Mouse (Mus musculus) frontal cortex, postnatal 36 days (tissue): ENCODE measurements at regions not wholly inside any gene's neighbourhood (a gene's known extent, or its start where the extent isn't known, plus 50 kb on each side); places are given as distances from the start of the nearest gene placed in this dataset.

Experiments
- DNase-seq, 2 experiments: peaks; one replicate each; pipeline ENCODE4 v3.0.0; 2022; ENCODE audit warnings: low spot score in 2 of 2

- DNase-seq, result no peak
Observed at GRCm38 (mm10) chr2:75061456-75062188, 236.0 kb downstream of the Mtx2 start.

DNA sequence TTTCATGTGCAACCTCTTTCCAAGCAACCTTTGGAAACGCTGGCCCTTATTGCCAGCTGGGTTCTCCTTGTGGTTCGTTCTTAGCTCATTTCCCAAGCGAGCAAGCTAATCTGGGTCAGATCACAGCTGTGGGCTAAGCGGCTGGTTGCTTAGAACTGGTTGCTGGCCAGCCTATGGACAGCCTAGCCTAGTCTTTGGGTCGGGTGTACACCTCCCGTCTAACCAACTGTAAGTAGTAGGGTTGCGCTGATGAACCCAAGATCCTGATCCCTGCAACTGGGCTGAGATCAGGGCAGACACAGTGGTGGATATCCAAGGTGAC, 236.5 kb downstream of the Mtx2 start:
- DNase-seq, result no peak

- no peak for DNase-seq
Observed at GRCm38 (mm10) chr2:75064406-75065115, 239.0 kb downstream of the Mtx2 start.

DNA sequence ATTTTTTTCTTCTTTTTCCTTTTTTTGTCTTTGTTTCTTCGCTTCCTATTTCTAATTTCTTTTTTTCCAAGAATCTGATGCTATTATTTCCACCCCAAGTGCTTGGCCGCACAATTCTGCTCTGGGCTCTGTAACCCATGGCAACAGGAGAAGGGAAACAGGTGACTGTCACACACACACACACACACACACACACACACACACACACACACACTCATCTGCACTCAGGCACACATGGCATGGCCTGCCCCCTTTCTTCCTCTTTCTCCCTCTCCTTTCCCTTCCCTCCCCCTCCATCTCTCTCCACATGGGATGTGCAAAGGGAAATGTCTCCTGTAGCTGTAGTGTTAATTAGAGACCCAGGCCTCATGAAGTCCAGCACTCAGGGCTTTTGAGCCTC, 239.7 kb downstream of the Mtx2 start:
- no peak for DNase-seq

- DNase-seq, result no peak
Observed at GRCm38 (mm10) chr2:75069321-75069720, 243.7 kb downstream of the Mtx2 start.

GRCm38 (mm10) chr2:75072021-75072420, 246.4 kb downstream of the Mtx2 start:
- no peak for DNase-seq

DNA sequence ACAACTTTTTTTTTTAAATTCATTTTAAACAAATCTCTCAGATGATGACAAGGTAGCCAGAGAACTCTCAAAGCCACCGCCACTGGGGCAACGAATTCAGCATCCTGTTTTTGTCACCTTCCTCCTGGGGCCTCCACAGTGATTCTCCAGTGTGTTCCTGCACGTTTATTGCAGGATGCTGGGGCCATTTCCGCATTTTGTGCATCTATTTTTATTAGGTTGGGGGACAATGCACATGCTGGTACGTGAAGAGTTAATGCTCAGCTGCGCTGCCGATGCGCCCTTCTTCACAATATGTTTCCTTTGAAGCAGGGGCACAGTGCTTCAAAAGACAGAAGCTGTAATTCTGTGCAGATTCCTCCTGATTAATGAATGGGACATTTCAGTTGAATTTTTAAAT, 246.9 kb downstream of the Mtx2 start:
- no peak for DNase-seq

- DNase-seq, result no peak
Observed at GRCm38 (mm10) chr2:75073178-75073577, 247.6 kb downstream of the Mtx2 start.

DNA sequence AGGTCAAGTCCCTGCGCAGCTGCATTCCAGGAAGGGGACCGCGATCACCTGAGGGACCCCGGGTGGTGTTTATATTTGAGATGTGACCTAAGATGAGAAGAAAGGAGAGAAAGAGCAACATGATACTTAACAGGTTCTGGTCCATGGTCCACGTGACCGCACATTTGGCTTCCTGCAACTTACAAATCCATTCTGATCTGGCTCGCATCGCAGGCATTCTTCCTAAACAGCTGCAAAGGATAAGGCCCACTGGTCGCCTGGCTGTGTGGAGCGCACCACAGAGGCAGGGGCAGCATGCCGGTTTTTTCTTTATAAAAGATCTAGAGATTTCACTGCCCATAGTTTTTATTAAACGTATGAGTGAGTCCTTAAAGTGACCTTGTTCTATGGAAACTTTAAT, 261.6 kb downstream of the Mtx2 start:
- DNase-seq, result no peak

DNA sequence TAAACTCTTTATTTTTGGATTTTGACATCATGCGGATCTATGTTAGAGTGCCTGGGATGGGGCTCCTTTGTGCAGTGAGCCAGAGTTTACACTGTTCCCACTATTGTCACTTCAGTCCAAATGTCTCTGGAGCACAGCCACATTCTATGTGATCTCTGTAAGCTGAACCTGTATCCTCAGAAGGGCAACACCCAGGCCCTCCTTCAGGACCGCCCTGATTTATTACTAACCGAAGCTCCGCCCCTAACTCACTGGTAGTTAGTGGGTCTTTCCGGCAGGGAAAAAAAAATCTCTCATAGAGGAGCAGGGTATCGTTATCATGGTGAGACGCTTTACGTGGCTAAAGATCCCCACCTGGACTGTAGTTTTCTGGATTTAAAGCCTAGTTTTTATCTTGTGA, 263.6 kb downstream of the Mtx2 start:
- DNase-seq, result no peak

DNA sequence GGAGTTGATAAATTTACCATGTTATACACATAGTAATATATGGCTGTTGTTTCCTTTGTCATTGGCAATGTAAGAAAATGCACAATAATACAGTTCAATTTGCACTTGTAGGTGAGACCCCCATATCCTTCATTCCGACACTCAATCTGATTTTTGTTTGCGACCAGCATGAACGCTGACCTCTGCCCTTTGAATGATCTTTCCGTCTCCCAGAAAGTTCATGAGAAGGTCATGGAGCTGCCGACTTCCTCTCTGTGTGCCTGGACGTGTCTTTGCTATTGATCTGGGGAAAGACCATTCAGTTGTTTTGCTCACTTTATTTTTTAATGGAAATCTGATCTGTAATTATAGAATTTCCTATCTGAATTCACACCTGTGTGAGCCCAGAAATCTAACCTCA, 264.0 kb downstream of the Mtx2 start:
- DNase-seq, result no peak

DNA sequence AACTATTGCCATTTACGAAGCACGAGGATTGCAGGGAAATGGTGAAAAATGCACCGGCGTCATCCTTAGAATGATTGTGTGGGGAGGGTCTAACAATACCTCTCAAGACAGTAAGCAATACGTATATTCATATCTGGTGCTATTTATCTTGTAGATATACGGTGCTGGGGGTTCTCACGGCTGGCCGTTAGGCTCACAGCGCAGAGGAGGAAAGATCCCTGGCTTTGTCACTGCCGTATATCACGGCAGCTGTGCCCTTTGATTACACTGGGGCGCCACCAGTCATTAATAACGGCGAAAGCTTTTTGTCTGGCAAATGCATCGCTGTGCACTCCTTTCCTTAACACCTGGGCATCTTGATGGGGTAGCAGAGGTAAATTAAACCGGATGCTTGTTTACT, 264.8 kb downstream of the Mtx2 start:
- no peak for DNase-seq

DNA sequence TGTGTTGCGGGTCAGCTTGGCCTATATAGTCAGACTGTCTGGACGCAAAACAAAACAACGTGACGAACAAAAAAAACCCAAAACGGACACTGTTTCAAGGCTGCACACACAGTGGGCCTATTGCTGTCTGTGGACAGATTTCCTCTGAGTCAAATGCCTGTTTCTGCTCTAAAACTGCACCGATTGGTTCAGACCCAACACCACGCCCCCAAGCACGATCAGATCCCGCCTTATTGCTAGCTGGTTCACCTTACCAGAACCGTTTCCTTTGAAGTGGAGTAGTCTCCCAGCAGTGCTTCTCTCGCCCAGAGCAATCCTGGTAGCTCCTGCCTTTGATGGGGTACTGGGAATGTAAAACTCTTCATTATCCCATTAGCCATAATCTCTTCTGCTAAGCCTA, 275.9 kb downstream of the Mtx2 start:
- DNase-seq, result no peak

- no peak for DNase-seq
Observed at GRCm38 (mm10) chr2:75112751-75113150, 287.1 kb downstream of the Mtx2 start.

DNA sequence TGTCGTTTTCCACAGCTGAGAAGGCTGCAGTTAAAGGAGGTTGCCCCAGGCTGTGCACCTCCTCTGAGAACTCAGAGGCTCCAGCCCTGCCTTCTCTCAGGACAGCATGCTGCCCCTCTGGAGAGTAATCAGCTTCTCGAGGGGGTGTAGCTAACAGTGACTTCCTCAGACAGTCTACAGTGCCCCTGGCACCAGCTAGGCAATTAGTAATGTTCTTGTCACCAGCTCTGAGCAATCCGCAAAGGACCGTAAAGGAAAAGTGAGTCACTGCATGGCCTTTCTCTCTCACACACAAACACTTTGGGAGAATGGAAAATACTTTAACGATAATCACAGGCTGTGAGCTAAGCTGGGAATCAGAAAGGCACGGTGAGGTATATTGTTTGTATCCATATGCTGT, 288.8 kb downstream of the Mtx2 start:
- DNase-seq, result no peak

DNA sequence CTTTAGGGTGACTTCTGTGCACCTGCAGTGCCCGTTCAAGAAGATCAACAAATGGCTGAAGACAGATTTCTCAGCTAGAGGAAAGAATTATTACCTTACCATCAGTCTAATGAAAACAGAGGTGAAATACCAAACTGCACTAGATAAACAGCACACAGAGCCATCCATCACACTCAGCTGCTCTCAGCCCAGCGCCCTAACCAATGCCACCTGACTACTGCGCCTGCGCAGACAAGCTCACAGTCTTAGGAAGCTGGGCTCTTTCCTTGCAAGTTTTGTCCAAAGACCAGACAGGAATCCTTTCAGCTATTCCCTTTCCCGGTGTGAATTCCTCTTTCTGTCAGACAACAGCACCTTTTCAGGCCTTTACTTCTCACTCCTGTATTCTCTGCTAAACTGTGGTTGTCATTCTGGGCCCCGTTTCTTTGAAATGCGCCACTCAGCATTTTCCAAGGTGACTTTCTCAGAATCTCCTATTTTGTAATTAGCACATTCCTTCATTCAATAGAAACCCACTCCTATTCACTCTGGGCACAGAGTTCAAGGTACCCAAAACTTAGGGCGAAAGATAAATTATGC, 292.8 kb downstream of the Mtx2 start:
- no peak for DNase-seq

- DNase-seq, result no peak
Observed at GRCm38 (mm10) chr2:75119599-75119998, 294.0 kb downstream of the Mtx2 start.

GRCm38 (mm10) chr2:75133298-75134080, 307.9 kb downstream of the Mtx2 start:
- no peak for DNase-seq

GRCm38 (mm10) chr2:75136618-75137017, 311.0 kb downstream of the Mtx2 start:
- DNase-seq, result no peak

- no peak for DNase-seq
Observed at GRCm38 (mm10) chr2:75137133-75137982, 311.8 kb downstream of the Mtx2 start.

DNA sequence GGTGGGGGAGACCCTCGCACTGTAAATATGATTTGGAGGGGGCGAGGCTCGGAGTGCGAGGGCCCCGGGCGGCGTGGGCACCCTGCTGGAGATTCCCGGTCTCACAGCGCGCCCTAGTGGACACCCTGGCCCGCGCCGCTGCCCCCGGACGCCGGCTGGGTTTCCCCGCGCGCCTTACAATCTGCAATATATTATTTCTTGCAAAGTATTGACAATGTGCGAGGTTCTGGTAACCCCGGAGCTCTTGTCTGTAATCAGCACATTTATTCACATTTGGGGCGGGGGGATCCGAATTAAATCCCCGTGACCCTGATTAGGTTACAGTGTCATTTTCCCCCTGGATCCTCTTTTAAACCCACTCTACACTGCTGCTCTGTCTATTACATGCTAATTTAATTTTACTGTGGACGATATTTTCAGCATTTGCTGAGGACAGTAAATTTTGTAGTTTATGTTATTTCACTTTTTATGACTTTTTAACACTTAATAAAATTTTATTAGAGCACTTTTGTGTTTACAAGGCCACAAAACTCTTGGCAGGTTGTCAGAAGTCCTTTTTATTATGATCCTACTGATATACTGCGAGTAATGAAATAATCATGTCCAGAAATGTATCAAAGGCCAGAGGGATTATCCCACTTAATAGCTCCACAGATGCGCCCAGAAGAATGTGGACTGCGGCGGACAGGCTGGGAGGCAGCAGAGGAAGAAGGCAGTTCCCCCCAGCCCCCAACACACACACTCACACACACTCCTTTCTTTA, 312.6 kb downstream of the Mtx2 start:
- peak; percentile 60 for DNase-seq
